Mouse (Mus musculus) fat pad, adult 2 months (tissue): ENCODE measurements at regions not wholly inside any gene's neighbourhood (a gene's known extent, or its start where the extent isn't known, plus 50 kb on each side); places are given as distances from the start of the nearest gene placed in this dataset.

Experiments
- DNase-seq: peaks from one replicate; pipeline ENCODE4 v3.0.0-alpha.2; 2011; ENCODE audit warnings: low read depth, low spot score; ENCODE audit errors: extremely low read depth

- peak; percentile 98 for DNase-seq
Observed at GRCm38 (mm10) chr9:77845664-77846290, 71.4 kb upstream of the Elovl5 start.

- no peak for DNase-seq
Observed at GRCm38 (mm10) chr9:77848580-77848979, 68.6 kb upstream of the Elovl5 start.

- no peak for DNase-seq
Observed at GRCm38 (mm10) chr9:77849343-77849742, 67.8 kb upstream of the Elovl5 start.

DNA sequence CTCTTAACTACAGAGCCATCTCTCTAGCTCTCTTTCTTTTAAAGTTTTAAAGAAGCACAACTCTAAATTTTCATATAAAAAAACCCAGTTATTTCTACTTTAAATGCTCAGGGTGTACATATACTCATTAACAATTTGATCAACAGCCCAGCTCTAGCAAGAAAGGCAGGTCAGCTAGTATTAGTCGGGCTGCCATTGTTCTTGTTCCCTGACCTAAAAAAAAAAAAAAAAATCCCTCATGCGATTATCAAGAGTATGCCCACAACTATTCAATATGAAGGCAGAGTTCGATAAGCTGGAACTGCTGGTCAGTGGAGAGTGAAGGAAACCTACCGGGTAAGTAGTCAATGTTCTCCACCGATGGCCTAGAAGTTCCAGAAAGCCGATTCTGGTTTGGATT, 65.8 kb upstream of the Elovl5 start:
- DNase-seq: no peak

DNA sequence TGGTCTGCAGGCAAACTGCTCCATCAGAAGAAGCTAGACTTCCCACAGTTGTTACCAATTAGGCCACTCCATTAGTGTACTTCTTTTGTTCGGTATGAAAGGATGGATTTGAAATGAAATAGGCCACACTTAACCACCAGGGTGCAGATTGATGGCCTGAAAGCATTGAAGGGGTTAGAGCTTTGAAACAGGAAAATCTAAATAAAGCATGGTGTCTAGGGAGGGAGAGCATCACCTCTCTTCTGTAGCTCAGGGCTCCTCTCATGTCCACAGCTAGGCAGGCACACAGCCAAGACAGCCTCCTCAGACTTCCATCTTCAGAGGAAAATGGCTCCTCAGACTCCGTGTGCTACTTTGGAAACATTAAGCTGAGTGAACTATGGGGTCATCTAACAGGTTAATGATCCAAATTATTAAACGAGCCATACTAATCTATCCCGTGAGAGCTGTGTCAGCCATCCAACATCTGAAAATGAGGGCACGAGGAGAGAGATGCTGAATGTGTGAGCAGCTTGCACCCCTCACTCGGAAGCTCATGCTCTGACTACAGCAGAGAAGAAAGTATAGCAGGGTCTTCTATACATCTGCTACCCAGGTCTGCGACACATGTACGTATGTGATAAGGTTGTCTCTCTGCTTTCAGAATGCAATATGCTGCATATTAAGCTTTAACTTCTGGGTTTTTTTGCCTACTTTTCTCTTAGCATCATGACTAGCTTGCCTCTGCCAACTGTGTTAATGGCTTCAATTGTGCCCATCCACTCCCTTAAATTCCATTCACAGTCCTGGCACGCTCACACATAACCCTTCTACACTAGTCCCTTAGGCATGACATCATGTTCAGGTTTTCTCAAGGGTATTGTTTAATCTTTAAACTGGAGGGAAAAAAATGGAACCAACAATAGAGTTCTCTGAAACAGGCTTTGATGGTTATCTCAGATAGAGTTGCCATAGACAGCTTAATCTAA, 59.8 kb upstream of the Elovl5 start:
- no peak for DNase-seq

DNA sequence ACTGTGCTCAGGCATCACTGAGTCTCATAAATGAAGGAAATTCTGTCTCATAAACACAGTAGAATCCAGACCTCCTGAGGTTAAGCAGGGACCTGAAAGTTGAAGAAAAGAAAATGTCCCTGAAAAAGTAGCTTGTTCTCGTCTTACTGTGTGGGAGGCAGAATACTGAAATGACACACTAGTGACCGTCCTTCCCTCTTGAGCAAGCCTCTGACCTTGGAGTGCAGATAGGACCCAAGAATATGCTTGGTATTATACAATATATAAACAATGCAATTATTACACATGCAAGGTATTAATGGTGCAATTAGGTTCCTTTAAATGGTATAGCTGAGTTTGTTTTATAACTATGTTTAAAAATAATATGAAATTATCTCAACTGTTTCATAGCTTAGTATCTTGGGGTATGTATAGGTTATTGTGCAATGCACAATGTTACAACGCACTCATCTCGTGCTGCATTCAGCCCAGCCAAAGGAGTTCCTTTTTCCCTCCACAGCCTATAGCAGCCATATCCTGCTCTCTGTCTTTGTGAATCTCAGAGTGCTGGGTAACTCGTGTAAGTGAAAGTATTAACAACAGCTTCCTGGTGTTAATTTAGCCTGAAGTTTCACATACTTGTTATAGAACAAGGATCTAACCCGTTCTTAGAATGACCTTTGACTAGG, 58.9 kb upstream of the Elovl5 start:
- DNase-seq: no peak
